Mouse (Mus musculus) spleen, adult 2 months (tissue): ENCODE measurements around the gene Cldn20. TPM values are rescaled to one million over a fixed set of nuclear protein-coding genes. Genes with fewer than 3 reads are reported as not detected.

Experiments used
- DNase-seq, 2 experiments: peaks; one replicate each; pipeline versions ENCODE4 v3.0.0 to v3.0.0-alpha.2; 2012 to 2021; ENCODE audit warnings: low spot score in 2 of 2, low read depth in 1 of 2
- H3K27ac ChIP-seq: fragments of 200-500 bp; 2 replicates; pipeline ENCODE4 v1.5.1; 2012; ENCODE audit warnings: low read length, inconsistent platforms; ENCODE audit not compliant: insufficient read depth
- H3K27me3 ChIP-seq: fragments of 200-500 bp; 2 replicates; pipeline ENCODE4 v1.6.1; 2012; ENCODE audit warnings: mild to moderate bottlenecking, moderate library complexity, low read length, inconsistent platforms; ENCODE audit not compliant: control insufficient read depth, insufficient read depth
- H3K36me3 ChIP-seq: fragments of 200-500 bp; 2 replicates; pipeline ENCODE4 v1.6.1; 2012; ENCODE audit warnings: mild to moderate bottlenecking, low read length, inconsistent platforms; ENCODE audit not compliant: control insufficient read depth, insufficient read depth
- H3K4me1 ChIP-seq: fragments of 200-500 bp; 2 replicates; pipeline ENCODE4 v1.6.1; 2011; ENCODE audit warnings: inconsistent platforms; ENCODE audit not compliant: control insufficient read depth, insufficient read depth, insufficient read length
- H3K4me3 ChIP-seq: fragments of 200-500 bp; 2 replicates; pipeline ENCODE4 v1.5.1; 2011; ENCODE audit warnings: mild to moderate bottlenecking, inconsistent platforms; ENCODE audit not compliant: insufficient read depth, insufficient read length; ENCODE audit errors: extremely low read depth
- CTCF ChIP-seq: fragments of 200-500 bp; IDR thresholded peaks from 2 replicates; pipeline ENCODE4 v1.5.1; 2011; ENCODE audit warnings: mild to moderate bottlenecking, inconsistent platforms; ENCODE audit not compliant: insufficient read depth, insufficient read length, insufficient replicate concordance; ENCODE audit errors: extremely low read depth
- POLR2A ChIP-seq: fragments of 200-500 bp; IDR thresholded peaks from 2 replicates; pipeline ENCODE4 v1.6.1; 2011; ENCODE audit warnings: low read depth, low read length, inconsistent platforms
- WGBS: fragments of 180-500 bp; shearing (Covaris S2); methylation state at CpG from one replicate; pipeline ENCODE4 v1.1.7; 2018; 5-methylcytosine and 5-hydroxymethylcytosine counted together
- polyA plus RNA-seq: library from polyadenylated mRNA; depleted of rRNA; stranded (reverse); fragments of >200 nt; gene quantifications from 2 replicates; pipeline ENCODE4 v1.2.3, GENCODE M21; 2012

Cldn20 gene
- polyA plus RNA-seq, 1 experiment: not detected

DNA sequence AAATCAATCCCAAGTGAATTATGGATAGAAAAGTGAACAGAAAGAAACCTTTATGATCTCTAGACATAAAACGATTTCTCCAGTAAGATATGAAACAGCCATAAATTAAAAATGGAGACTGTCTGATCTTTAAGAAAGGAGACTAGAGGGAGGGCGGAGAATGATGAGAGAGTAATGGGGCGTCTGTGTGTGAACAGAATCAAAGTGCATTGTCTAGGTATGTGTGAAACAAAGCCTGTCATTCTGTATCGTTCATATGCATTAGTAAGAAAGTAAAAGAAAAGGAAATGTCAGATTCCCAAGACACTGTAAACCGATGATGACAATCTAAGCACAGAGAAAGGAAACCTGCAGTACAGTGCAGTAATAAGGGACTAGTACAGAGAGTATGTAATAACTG is 8.7 kb downstream of the Cldn20 start:
- H3K27me3 ChIP-seq: no peaks in the 10 kb centered on the region
- 0 out of 2 replicates have a peak, but pooled peaks cover 2% of the 10 kb centered on the region for H3K36me3 ChIP-seq
- WGBS: 89% methylated on average over 5 of the region's 5 CpGs
- no peak overlapping the region for H3K4me3 ChIP-seq
- TF ChIP-seq POLR2A (no peak), CTCF (no peak)
- no peak overlapping the region for H3K27ac ChIP-seq
- H3K4me1 ChIP-seq: no peaks in the 10 kb centered on the region
- DNase-seq: no peak

DNA sequence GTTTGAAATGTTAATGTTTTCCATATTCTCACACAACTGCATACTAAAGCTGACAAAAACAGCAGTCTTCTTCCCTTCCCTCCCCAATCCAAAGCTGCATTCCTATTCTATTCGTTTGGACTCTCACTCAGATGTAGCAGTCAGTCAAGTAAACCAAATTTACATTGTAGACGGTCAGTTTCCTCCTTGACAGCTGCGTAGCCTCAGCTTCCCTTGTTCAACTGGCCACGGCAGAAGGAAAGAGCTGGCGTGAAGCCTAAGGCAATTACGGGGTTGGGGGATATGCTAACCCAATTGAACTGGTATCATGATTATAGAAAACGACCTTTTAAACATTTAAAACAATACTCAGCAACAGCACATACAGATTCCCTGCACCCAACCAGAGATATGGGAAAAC is 15.4 kb downstream of the Cldn20 start:
- Histone ChIP-seq H3K36me3 (no peaks in the 10 kb centered on the region), H3K4me1 (no peaks in the 10 kb centered on the region), H3K27me3 (no peaks in the 10 kb centered on the region), H3K4me3 (no peak overlapping the region), H3K27ac (no peak overlapping the region)
- WGBS: 80% methylated on average over 7 of the region's 7 CpGs
- TF ChIP-seq CTCF (no peak), POLR2A (no peak)
- DNase-seq: no peak

DNA sequence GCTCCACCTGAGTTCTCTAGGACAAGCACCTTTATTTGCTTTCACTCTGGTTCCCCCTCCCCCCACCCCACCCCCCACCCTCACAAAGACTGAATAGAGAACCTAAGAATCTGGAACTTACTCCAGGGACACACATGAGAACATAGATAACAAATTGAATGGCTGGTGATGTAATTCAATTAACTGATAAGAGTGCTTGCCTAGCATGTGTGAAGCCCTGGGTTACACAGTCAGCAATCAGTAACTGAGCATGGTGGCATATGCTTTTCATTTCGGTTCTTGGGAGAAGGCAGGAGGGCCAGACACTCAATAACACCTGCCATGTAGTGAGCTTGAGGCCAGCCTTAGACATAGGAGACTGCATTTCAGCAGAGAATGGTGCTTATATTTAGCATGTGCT is 23.9 kb downstream of the Cldn20 start:
- Histone ChIP-seq H3K4me3 (no peak overlapping the region), H3K36me3 (peaks cover 1% of the 10 kb centered on the region; the same call in 1 of the 2 replicates), H3K4me1 (no peaks in the 10 kb centered on the region), H3K27me3 (no peaks in the 10 kb centered on the region), H3K27ac (no peak overlapping the region)
- 78% methylated on average over 1 of the region's 1 CpGs for WGBS
- TF ChIP-seq CTCF: no peak
- no peak for TF ChIP-seq POLR2A
- no peak for DNase-seq

DNA sequence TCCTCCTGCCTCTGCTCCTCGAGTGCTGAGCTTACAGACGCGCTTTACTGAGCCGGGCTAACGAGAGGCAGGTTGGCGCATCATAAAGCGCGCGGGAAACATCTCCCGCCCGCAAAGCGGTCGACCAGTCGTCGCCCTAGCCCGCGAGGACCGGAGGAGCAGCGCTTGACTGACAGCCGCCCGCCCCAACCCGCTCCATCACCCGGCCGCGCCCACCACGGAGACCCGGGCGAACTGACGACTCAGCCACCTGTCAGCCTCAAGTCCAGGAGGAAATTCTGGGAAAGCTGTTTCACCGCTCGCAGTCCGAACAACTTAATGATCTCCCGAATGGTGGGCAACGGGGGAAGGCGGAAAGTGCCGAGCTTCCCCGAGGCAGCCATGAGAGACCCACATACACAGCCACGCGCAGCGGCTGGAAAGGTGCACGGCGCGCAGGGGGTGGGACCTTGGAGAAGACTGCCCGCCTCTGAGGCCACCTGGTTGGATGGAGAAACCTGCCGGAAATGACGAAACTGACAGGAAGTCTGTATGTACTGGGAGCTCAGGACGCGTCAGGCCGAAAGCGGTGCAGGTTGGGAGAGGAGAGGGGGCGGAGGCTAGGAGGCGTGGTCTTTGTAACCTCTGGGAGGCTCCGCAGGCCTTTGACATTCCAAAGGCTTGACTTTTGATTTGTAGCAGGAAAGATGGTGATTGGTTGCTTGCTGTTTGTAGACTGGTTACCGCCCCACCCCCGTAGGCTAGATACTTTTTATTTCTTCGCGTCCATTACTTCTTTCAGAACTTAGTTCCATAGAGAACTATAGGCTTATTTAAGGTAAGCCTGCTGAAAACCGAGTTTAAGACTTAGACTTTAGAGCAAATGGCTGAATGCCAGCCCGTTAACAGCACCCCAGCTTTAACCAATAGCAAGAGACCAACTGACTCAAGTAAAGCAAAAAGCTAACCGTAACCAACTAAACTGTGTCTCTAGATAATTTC is 25.3 kb downstream of the Cldn20 start, which contains the start of gene Tfb1m:
Gene Tfb1m (minus strand): TSS at position 451 of the 981 bp plus-strand sequence.
- peak; percentile 94 to 98 for DNase-seq
- H3K4me3 ChIP-seq: peak within 1 kb of the TSS; percentile 87
- peak within 1 kb of the TSS; percentile 80 for H3K27ac ChIP-seq
- peaks cover 1% of the 10 kb centered on the region; the same call in 1 of the 2 replicates for H3K36me3 ChIP-seq
- no peaks in the 10 kb centered on the region for H3K27me3 ChIP-seq
- H3K4me1 ChIP-seq: no peaks in the 10 kb centered on the region
- 1% methylated on average over 60 of the region's 60 CpGs for WGBS
- no peak for TF ChIP-seq CTCF
- TF ChIP-seq POLR2A: no peak; the same call in 1 of the 2 replicates

DNA sequence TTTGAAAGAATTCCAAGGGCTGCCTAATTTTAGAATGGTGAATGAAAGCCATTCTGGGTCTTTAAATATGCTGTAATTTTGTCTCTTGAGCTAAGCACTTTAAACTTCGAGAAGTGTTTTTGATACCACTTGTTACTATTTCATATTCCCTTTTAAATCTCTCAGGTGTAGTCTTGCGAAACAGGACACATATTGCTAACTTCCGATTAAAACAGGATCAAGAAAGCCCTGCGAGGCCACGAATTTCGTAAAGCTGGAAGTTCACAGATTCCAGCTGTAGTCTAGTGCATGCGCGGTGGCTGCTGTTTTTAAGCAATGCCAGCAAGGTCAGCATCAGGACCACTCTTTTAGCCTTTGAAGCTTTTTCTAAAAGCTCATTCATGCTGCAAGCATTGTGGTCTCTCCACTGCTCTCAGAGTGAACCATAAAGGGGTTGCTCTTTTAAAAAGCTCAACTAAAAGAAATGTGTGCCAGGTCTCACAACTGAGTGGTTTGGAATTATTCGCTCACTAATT is 26.1 kb downstream of the Cldn20 start:
- DNase-seq: no peak
- no peak overlapping the region for H3K27ac ChIP-seq
- no peaks in the 10 kb centered on the region; the same call in 1 of the 2 replicates for H3K36me3 ChIP-seq
- no peaks in the 10 kb centered on the region for H3K27me3 ChIP-seq
- no peaks in the 10 kb centered on the region for H3K4me1 ChIP-seq
- TF ChIP-seq POLR2A: no peak
- no peak for TF ChIP-seq CTCF
- H3K4me3 ChIP-seq: 0 out of 2 replicates have a peak overlapping the region, but pooled peaks have one; percentile 34
- 83% methylated on average over 9 of the region's 9 CpGs for WGBS

DNA sequence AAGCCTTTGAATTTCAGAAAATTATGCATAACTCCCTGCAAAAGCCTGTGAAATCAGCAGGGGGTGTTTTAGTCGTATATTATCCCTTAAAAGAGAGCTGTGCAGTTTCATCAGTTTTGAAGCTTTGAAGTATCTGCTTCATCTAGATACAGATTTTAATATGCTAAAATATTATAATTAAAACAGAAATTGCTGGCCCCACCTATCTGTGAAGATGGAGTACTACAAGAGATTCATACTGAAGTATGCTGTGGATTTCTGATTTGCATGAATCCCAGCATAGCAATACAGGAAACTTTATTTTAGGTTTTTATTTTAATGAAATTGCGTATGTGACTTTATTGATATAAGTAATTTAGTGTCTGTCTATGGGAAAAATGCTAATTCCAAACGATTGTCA is 28.2 kb downstream of the Cldn20 start:
- H3K4me3 ChIP-seq: no peak overlapping the region
- DNase-seq: no peak
- 37% methylated on average over 3 of the region's 3 CpGs for WGBS
- no peaks in the 10 kb centered on the region for H3K36me3 ChIP-seq
- H3K27ac ChIP-seq: no peak overlapping the region
- TF ChIP-seq POLR2A: no peak
- no peak for TF ChIP-seq CTCF
- no peaks in the 10 kb centered on the region for H3K4me1 ChIP-seq
- H3K27me3 ChIP-seq: no peaks in the 10 kb centered on the region
